Mouse (Mus musculus): ENCODE measurements around the gene Chrna4. TPM values are rescaled to one million over a fixed set of nuclear protein-coding genes. Genes with fewer than 3 reads are reported as not detected.

Gene Chrna4
- polyA plus RNA-seq, 1 experiment from 2014 or later = 5.8 TPM

DNA sequence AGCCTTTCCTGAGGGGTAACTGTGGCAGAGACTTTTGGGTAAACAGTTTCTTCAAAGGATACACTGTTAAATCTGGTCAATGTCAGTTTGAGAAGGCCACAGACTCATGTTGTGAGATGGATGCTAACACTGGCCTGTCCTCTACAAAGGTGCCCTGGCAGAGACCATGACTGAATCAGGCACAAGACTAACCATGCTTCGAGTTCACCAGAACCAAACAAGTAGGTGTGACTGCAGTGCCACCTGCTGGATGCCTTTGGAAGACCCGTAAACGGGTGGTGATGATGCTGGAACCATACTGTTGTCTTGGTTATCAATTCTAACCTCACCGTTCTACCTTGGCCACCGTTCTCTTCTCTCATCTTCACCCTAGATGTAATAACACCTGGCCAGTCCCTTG, 16.8 kb upstream of the Chrna4 start:
- DNase-seq (ENCODE audit: extremely low spot score, low spot score) = peak; percentile 77
- H3K4me3 ChIP-seq = no peak overlapping the region
- H3K27me3 ChIP-seq (ENCODE audit: poor library complexity, severe bottlenecking) = no peaks in the 10 kb centered on the region
- H3K27ac ChIP-seq = no peak overlapping the region
- WGBS = 28% methylated on average over 5 of the region's 5 CpGs
- peaks cover 18% of the 10 kb centered on the region for H3K4me1 ChIP-seq
- no peaks in the 10 kb centered on the region for H3K36me3 ChIP-seq (replicated peaks)
- H3K9me3 ChIP-seq = no peaks in the 10 kb centered on the region

DNA sequence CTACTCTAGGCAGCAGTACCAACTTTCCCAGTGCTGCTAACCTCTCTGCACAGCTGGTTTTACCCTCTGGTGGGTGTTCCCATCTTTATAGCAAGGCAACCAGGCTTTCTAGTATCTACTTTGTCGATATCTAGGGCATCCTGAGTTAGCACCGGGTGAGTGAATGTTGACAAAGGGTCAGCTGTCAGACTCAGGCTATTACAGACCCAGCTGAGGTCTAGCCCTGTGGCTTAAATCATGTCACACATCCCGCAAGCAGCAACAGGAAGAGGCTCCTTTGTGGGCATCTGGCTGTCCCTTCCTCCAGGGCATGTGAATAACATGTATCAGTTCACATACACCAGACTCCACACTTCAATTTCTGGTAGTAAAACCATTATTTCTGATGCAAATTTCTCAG, 14.8 kb upstream of the Chrna4 start:
- peak overlapping the region; percentile 2; the same call in 1 of the 2 replicates for H3K27ac ChIP-seq
- no peak overlapping the region for H3K4me3 ChIP-seq
- no peaks in the 10 kb centered on the region for H3K9me3 ChIP-seq
- H3K27me3 ChIP-seq (ENCODE audit: poor library complexity, severe bottlenecking) = no peaks in the 10 kb centered on the region
- no peak for DNase-seq (ENCODE audit: extremely low spot score, low spot score)
- peaks cover 18% of the 10 kb centered on the region for H3K4me1 ChIP-seq
- no peaks in the 10 kb centered on the region for H3K36me3 ChIP-seq (replicated peaks)
- 72% methylated on average over 3 of the region's 3 CpGs for WGBS

DNA sequence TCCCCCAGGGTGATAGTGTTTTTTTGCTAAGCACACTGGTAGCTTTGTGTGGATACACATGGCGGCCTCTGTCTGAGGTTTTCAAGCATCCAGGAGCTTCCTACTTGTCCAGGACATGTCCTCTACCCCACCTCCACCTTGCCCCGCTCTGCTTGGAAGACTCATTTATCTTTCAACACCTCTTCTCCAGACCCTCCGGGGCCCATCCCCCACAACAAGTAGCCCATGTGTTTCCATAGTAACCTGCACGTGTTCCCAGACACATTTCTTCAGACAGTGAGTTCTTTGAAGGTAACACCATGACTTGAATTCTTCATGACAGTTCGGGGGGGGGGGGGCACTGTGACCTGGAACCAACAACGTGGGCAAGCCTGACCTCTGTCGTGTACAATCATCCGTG, 14.0 kb upstream of the Chrna4 start:
- Histone ChIP-seq H3K9me3 (no peaks in the 10 kb centered on the region), H3K36me3 (replicated peaks) (no peaks in the 10 kb centered on the region), H3K27me3 (ENCODE audit: poor library complexity, severe bottlenecking) (no peaks in the 10 kb centered on the region), H3K4me1 (peaks cover 18% of the 10 kb centered on the region), H3K27ac (peak overlapping the region; percentile 51; the same call in 1 of the 2 replicates), H3K4me3 (no peak overlapping the region)
- no peak for DNase-seq (ENCODE audit: extremely low spot score, low spot score)
- 73% methylated on average over 8 of the region's 8 CpGs for WGBS

DNA sequence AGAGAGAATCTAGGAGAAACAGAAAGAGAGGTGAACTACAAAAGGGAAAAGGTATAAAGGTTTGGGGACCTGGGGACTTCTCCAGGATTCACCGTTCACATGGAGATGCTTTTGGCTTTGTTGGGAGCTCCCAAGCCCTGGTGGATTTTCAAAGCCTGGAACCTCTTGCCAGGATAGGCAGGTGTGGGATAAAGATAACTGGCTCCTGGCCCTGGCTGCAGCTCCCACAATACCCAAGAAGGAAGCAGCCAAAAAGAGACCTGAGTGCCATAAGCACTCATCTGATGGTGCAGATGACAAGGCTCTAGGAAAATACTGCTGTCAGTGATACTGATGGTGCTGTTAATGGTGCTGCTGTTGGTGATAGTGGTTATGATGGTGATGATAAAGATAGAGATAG, 8.8 kb upstream of the Chrna4 start:
- Histone ChIP-seq H3K36me3 (replicated peaks) (no peaks in the 10 kb centered on the region), H3K4me1 (peaks cover 6% of the 10 kb centered on the region), H3K27ac (no peak overlapping the region), H3K9me3 (no peaks in the 10 kb centered on the region), H3K27me3 (ENCODE audit: poor library complexity, severe bottlenecking) (peaks cover 7% of the 10 kb centered on the region; the same call in 1 of the 2 replicates), H3K4me3 (no peak overlapping the region)
- 95% methylated on average over 1 of the region's 1 CpGs for WGBS
- no peak for DNase-seq (ENCODE audit: extremely low spot score, low spot score)

DNA sequence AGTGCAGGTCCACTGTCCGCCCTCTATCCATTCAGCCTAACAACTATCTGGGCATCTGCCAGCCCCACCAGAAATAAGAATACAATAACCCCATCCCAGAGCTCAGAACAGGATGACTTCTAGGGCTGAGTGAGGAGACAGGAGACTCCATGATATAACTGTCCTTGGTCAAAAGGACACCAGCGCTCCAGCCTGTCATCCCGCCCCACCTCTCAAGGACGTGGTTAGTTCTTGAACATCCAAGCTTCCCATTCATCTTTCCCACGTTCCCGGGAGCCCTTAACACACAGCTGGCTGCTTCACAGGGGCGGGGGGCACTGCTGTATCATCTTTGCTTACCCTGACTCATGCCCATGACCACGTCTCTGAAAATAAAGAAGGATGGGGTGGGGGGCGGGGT, 5.6 kb upstream of the Chrna4 start:
- 89% methylated on average over 9 of the region's 9 CpGs for WGBS
- Histone ChIP-seq H3K36me3 (replicated peaks) (no peaks in the 10 kb centered on the region), H3K4me3 (no peak overlapping the region), H3K27me3 (ENCODE audit: poor library complexity, severe bottlenecking) (peaks cover 7% of the 10 kb centered on the region; the same call in 1 of the 2 replicates), H3K27ac (no peak overlapping the region), H3K4me1 (peaks cover 14% of the 10 kb centered on the region), H3K9me3 (no peaks in the 10 kb centered on the region)
- no peak for DNase-seq (ENCODE audit: extremely low spot score, low spot score)

DNA sequence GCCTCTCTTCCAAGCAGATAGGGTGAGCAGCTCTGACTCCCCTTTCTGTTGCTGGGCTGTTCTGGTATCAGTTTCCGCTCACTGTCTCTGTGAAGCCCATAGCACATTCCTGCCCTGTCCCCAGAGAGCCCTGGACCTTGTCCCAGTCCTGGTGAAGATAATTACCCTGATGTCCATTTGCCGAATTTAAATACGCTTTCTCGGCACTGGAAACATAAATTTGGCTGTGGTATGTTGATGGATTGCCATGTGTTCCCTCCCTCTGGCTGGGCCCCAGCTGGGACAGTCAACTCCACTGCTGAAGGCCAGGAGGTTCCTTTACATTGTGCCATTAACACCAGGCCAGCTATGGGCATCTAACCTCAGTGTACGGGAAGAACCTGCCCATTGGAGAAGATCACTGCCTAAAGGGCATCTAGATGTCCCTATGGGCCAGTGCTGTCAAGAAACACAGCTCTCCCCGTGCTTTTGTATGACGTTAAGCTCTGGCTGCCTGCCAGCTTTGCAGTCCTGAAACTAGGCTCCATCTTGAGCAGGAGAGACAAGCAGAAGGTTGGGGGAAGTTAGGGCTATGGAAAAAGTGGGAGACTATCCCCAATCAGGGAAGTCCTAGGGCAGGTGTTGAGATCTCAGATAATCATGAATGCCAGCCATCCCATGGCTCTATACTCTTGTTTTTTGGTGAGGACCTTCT, 5.1 kb upstream of the Chrna4 start:
- WGBS = 91% methylated on average over 7 of the region's 7 CpGs
- peaks cover 19% of the 10 kb centered on the region for H3K4me1 ChIP-seq
- H3K27ac ChIP-seq = no peak overlapping the region
- H3K27me3 ChIP-seq (ENCODE audit: poor library complexity, severe bottlenecking) = peaks cover 9% of the 10 kb centered on the region
- H3K36me3 ChIP-seq (replicated peaks) = no peaks in the 10 kb centered on the region
- DNase-seq (ENCODE audit: extremely low spot score, low spot score) = no peak
- H3K4me3 ChIP-seq = no peak overlapping the region
- H3K9me3 ChIP-seq = no peaks in the 10 kb centered on the region

DNA sequence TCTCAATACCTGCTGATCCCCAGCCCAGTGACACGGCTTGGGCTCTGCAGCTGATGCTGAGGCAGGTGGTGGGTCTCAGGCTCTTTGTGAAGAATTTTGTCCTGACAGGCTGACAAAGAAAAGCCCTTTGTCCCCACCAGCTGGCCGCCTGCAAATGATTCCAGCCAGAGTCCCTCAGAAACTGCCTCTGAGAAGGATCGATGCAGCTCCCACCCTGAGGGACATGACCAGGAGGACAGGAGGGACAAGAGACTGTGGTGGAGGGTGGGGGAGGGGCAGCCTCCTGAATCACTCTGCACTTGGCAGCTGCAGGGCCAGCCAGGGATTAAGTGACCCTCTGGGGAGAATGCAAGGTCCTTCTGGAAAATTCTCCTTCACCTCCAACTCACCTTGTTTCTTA, 655 bp upstream of the Chrna4 start:
- WGBS = 3% methylated on average over 3 of the region's 3 CpGs
- DNase-seq (ENCODE audit: extremely low spot score, low spot score) = peak; percentile 56
- peaks cover 55% of the 10 kb centered on the region for H3K4me1 ChIP-seq
- H3K27ac ChIP-seq = peak overlapping the region; percentile 75
- H3K27me3 ChIP-seq (ENCODE audit: poor library complexity, severe bottlenecking) = peaks cover 46% of the 10 kb centered on the region
- H3K36me3 ChIP-seq (replicated peaks) = no peaks in the 10 kb centered on the region
- H3K9me3 ChIP-seq = no peaks in the 10 kb centered on the region
- no peak overlapping the region for H3K4me3 ChIP-seq

DNA sequence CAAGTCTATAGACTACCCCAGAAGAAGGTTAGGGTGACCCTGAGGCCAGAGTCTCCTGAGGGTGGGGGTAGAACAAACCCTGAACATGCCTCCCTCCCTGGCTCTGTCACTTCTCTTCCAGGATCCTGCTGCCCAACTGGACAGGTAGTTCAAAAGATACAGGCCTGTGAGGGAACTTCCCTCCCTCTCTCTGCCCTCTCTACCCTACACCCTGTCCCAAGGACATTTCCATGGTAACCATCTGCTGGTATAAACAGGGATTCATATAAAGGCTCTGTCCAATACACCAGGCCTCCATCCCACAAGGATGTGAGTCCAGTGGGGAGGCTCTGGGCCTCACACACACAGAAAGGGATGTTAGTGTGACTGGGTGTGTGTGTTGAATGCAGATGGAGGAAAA, 970 bp downstream of the Chrna4 start:
- Histone ChIP-seq H3K4me3 (no peak overlapping the region), H3K9me3 (no peaks in the 10 kb centered on the region), H3K27ac (peak overlapping the region; percentile 75), H3K36me3 (replicated peaks) (no peaks in the 10 kb centered on the region), H3K4me1 (peaks cover 67% of the 10 kb centered on the region), H3K27me3 (ENCODE audit: poor library complexity, severe bottlenecking) (peaks cover 62% of the 10 kb centered on the region)
- no peak for DNase-seq (ENCODE audit: extremely low spot score, low spot score)

DNA sequence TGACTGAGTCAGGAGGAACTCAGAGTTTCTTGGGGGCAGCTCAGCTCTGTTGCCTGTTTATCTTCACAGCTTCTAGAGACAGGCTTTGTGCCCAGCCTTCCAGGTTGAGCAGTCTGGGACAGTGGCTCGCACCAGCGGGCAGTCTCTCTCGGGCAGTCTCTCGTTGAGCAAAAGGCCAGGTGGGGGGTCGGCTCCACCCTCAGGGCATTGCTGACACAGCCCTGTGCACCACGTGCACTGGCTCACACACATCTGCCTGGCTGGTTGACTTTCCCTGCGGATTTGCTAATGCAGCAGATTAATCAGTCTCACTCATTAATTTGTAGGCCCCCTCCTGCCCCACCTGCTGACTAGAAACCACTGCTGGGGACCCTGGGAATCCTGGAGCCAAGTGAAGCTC, 1.4 kb downstream of the Chrna4 start:
- Histone ChIP-seq H3K9me3 (no peaks in the 10 kb centered on the region), H3K27me3 (ENCODE audit: poor library complexity, severe bottlenecking) (peaks cover 66% of the 10 kb centered on the region), H3K36me3 (replicated peaks) (no peaks in the 10 kb centered on the region), H3K4me3 (no peak overlapping the region; the same call in 1 of the 2 replicates), H3K27ac (peak overlapping the region; percentile 75), H3K4me1 (peaks cover 71% of the 10 kb centered on the region)
- peak; percentile 34 for DNase-seq (ENCODE audit: extremely low spot score, low spot score)
- 1% methylated on average over 7 of the region's 7 CpGs for WGBS

DNA sequence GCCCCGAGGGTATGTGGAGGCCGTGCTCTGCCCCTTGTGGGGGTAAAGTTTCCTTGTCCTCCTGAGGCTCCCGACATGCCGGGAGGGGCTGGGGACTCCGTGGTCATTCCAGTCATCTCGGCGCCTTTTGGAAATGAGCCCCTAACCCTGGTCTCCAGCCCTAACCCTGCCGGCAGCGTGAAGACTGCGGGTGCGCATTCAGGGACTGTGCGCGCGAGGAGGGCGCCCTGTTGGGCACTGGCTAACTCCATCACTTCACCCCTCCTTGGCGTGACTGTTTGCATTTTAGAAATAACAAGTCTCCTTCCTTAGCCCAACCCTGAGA, 4.0 kb downstream of the Chrna4 start:
- 1% methylated on average over 16 of the region's 16 CpGs for WGBS

DNA sequence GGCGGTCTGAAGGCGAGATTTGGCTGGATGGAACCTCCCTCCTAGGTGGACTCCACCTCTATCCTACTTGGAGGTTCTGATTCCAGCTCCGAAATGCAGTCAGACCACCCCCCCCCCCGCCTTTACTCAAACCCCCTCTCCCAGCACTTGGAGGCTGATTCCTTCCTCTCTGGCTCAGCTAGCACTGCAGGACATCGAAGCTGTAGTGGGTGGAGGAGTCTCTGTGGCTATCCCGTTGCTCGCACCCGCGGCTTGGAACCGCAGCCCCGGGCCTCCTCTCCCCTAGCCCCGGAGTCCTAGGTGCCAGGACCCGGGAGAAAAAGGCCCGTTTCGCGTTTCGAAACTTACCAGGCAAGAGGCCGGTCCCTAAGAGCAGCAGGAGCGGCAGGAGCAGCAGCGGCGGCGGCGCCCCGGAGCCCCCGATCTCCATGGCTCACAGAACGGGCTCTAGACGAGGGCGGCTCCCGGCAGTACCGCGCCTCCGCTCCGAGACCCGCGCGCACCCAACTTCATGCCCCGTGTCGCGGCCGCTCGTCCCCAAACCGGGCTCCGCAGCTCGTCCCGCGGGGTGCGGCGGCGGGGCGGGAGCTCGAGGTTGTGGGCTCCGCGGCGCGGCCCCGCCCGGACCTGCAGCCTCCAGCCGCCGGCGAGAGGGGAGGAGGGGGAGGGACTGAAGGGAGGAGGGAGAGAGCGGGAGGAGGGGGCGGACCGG, 4.5 kb downstream of the Chrna4 start:
- under 1% methylated on average over 61 of the region's 63 CpGs for WGBS
- Histone ChIP-seq H3K4me3 (peak overlapping the region; percentile 62), H3K27ac (peak overlapping the region; percentile 73), H3K4me1 (peaks cover 58% of the 10 kb centered on the region), H3K27me3 (ENCODE audit: poor library complexity, severe bottlenecking) (peaks cover 84% of the 10 kb centered on the region), H3K36me3 (replicated peaks) (no peaks in the 10 kb centered on the region), H3K9me3 (no peaks in the 10 kb centered on the region)
- peak; percentile 59 for DNase-seq (ENCODE audit: extremely low spot score, low spot score)

More for the DNA sequence above, 4.0 kb downstream of the Chrna4 start:
- Histone ChIP-seq H3K27me3 (ENCODE audit: poor library complexity, severe bottlenecking) (peaks cover 84% of the 10 kb centered on the region), H3K27ac (peak overlapping the region; percentile 73), H3K4me3 (peak overlapping the region; percentile 62), H3K36me3 (replicated peaks) (no peaks in the 10 kb centered on the region), H3K4me1 (peaks cover 64% of the 10 kb centered on the region), H3K9me3 (no peaks in the 10 kb centered on the region)
- DNase-seq (ENCODE audit: extremely low spot score, low spot score) = no peak

DNA sequence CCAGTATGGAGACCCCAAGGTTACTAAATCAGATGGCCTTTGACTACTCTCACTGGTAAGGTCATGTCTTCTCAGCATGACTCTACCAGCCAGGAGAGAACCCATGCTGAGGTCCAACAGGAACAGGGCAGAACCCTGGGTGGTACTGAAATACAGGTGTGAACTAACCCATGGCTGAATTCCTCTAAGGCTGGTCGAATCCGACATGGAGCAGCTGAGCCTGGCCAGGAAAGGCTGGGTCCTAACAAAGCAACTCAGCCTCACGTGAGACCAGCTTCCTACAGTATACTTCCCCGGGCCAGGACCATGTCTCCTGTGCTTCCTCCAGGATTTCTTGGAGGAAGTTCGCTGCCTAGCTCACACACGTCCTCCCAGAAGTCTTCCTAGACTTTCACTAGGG, 6.8 kb downstream of the Chrna4 start:
- Histone ChIP-seq H3K9me3 (no peaks in the 10 kb centered on the region), H3K27me3 (ENCODE audit: poor library complexity, severe bottlenecking) (peaks cover 64% of the 10 kb centered on the region), H3K27ac (no peak overlapping the region), H3K4me3 (no peak overlapping the region), H3K4me1 (peaks cover 36% of the 10 kb centered on the region), H3K36me3 (replicated peaks) (peaks cover 3% of the 10 kb centered on the region; the same call in 1 of the 2 replicates)
- WGBS = 86% methylated on average over 6 of the region's 6 CpGs
- no peak for DNase-seq (ENCODE audit: extremely low spot score, low spot score)

DNA sequence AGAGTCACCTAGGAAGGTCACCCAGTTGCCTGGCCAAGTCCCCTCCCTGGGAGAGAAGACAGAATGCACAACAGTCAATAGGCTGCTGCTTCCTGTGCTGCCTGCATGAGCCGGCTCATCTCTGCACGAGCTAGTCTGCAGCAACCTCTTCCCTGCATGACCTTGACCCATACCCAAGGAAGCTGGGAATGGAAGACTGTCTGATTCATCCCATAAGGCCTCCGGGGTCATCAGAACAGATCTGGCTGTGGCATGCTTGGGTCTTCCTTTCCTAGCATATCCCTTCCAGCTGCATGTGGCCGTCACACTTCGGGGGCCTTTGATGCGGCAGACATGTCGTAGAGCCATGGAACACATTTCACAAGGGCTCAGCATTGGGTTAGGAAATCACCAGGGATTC, 8.2 kb downstream of the Chrna4 start:
- Histone ChIP-seq H3K36me3 (replicated peaks) (peaks cover 3% of the 10 kb centered on the region; the same call in 1 of the 2 replicates), H3K27me3 (ENCODE audit: poor library complexity, severe bottlenecking) (peaks cover 50% of the 10 kb centered on the region), H3K27ac (no peak overlapping the region), H3K9me3 (no peaks in the 10 kb centered on the region), H3K4me3 (no peak overlapping the region), H3K4me1 (peaks cover 36% of the 10 kb centered on the region)
- WGBS = 85% methylated on average over 7 of the region's 7 CpGs
- no peak for DNase-seq (ENCODE audit: extremely low spot score, low spot score)

Data from forebrain, embryonic 10.5 days (tissue).